Mouse (Mus musculus): ENCODE measurements around the gene Irs2. TPM values are rescaled to one million over a fixed set of nuclear protein-coding genes. Genes with fewer than 3 reads are reported as not detected.

Irs2 gene
- polyA plus RNA-seq, 1 experiment from 2014 or later = 4.4 TPM

GRCm38 (mm10) chr8:10979916-10980315 lies 28.3 kb downstream of the Irs2 start:
- peaks cover 28% of the 10 kb centered on the region for H3K4me1 ChIP-seq (ENCODE audit: control insufficient read depth, insufficient read depth, low read length)
- ATAC-seq = no peak
- 60% methylated on average over 7 of the region's 7 CpGs for WGBS
- H3K27ac ChIP-seq (ENCODE audit: low read length) = no peak overlapping the region
- no peak overlapping the region for H3K4me2 ChIP-seq (ENCODE audit: low read depth, low read length)
- H3K9me3 ChIP-seq (ENCODE audit: control insufficient read depth, low read length) = no peaks in the 10 kb centered on the region
- no peak overlapping the region for H3K4me3 ChIP-seq (ENCODE audit: low read length)
- H3K27me3 ChIP-seq (replicated peaks; ENCODE audit: control insufficient read depth, insufficient read depth, low read length) = no peaks in the 10 kb centered on the region
- H3K9ac ChIP-seq (ENCODE audit: low read depth, low read length) = no peak overlapping the region
- 0 out of 2 replicates have a peak, but pooled peaks cover under 1% of the 10 kb centered on the region for H3K36me3 ChIP-seq (ENCODE audit: control insufficient read depth, insufficient read depth, low read length)

GRCm38 (mm10) chr8:10979196-10979794 lies 29.0 kb downstream of the Irs2 start:
- H3K9me3 ChIP-seq (ENCODE audit: control insufficient read depth, low read length) = no peaks in the 10 kb centered on the region
- H3K4me1 ChIP-seq (ENCODE audit: control insufficient read depth, insufficient read depth, low read length) = peaks cover 28% of the 10 kb centered on the region
- H3K27me3 ChIP-seq (replicated peaks; ENCODE audit: control insufficient read depth, insufficient read depth, low read length) = no peaks in the 10 kb centered on the region
- no peak overlapping the region for H3K27ac ChIP-seq (ENCODE audit: low read length)
- ATAC-seq = no peak
- H3K4me2 ChIP-seq (ENCODE audit: low read depth, low read length) = no peak overlapping the region
- 64% methylated on average over 11 of the region's 11 CpGs for WGBS
- no peak overlapping the region for H3K9ac ChIP-seq (ENCODE audit: low read depth, low read length)
- H3K4me3 ChIP-seq (ENCODE audit: low read length) = no peak overlapping the region
- no peaks in the 10 kb centered on the region for H3K36me3 ChIP-seq (ENCODE audit: control insufficient read depth, insufficient read depth, low read length)

DNA sequence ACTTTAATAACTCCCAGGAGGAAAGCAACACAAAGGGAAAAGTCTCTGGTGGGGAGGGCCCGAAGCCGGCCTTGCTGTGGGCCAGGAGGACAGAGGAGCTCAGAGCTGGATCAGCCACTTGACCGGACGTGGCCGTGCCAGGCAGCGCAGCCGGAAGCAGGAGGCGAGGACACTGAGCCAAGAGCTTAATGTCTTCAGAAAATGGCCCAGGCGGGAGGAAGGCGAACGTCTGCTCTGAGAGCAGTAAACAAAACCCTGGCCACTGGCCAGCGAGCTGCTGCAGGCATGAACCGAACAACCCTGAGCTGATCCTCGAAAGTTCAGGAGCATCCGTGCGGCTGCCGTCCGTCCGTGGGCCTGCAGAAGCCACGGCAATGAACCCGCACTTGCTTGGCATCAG lies 29.9 kb downstream of the Irs2 start:
- no peaks in the 10 kb centered on the region for H3K27me3 ChIP-seq (replicated peaks; ENCODE audit: control insufficient read depth, insufficient read depth, low read length)
- 31% methylated on average over 21 of the region's 21 CpGs for WGBS

DNA sequence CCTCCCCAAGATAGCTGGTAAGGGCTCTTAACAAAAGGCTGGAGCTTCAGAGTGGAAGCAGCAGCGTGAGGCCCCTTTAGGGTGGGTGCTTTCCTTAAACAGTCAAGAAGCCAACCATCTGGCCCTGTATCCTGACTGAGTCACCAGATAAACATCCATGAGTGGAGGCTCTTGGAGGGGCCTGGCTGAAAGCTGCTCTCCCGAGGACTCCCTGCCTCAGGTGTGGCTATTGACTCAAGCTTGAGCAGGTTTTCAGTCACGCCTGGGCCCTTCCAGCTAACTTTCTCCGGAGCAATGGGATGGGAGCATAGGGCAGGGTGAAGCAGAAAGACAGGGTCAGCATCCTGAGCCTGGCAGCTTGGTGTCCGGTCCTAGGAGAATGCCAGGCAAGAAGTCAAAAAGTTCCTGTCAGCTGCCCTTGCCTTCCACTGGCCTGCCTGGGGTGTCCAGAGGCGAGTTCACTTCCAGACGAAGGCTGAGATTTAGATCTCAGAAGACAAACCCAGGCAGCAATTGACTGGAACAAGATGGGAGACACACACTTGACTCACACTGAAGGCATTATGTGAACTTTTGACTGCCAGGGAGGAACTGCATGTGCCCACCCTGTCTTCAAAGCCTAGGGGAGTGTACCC lies 30.4 kb downstream of the Irs2 start:
- Histone ChIP-seq H3K27ac (ENCODE audit: low read length) (peak overlapping the region; percentile 90), H3K4me3 (ENCODE audit: low read length) (no peak overlapping the region), H3K9me3 (ENCODE audit: control insufficient read depth, low read length) (no peaks in the 10 kb centered on the region), H3K9ac (ENCODE audit: low read depth, low read length) (peak overlapping the region; percentile 53; the same call in 1 of the 2 replicates), H3K4me1 (ENCODE audit: control insufficient read depth, insufficient read depth, low read length) (peaks cover 36% of the 10 kb centered on the region), H3K4me2 (ENCODE audit: low read depth, low read length) (peak overlapping the region; percentile 7; the same call in 1 of the 2 replicates), H3K36me3 (ENCODE audit: control insufficient read depth, insufficient read depth, low read length) (no peaks in the 10 kb centered on the region), H3K27me3 (replicated peaks; ENCODE audit: control insufficient read depth, insufficient read depth, low read length) (no peaks in the 10 kb centered on the region)
- 23% methylated on average over 7 of the region's 7 CpGs for WGBS
- peak; percentile 85 for ATAC-seq

More for the DNA sequence above, 29.9 kb downstream of the Irs2 start:
- Histone ChIP-seq H3K36me3 (ENCODE audit: control insufficient read depth, insufficient read depth, low read length) (no peaks in the 10 kb centered on the region), H3K4me2 (ENCODE audit: low read depth, low read length) (peak overlapping the region; percentile 7; the same call in 1 of the 2 replicates), H3K9me3 (ENCODE audit: control insufficient read depth, low read length) (no peaks in the 10 kb centered on the region), H3K9ac (ENCODE audit: low read depth, low read length) (peak overlapping the region; percentile 53; the same call in 1 of the 2 replicates), H3K4me3 (ENCODE audit: low read length) (no peak overlapping the region), H3K27ac (ENCODE audit: low read length) (peak overlapping the region; percentile 90), H3K4me1 (ENCODE audit: control insufficient read depth, insufficient read depth, low read length) (peaks cover 31% of the 10 kb centered on the region)
- ATAC-seq = peak; percentile 39

DNA sequence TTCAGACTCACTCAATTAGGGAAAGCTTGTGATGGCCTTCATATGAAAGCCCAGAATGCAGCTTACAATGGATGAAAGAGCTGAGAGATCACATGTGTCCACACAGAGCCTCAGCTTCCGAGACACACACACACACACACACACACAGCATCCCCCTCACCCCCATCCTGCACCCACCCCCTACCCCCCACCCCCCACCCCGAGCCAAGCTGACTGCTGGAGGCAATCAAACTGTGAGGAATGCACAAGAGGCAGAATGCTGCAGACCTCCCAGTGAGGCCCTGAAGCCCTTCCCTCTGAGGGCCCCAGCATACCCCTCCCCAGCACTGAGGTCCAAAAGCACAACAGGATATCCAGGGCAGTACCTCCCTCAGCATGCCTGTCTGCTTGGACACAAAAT lies 33.6 kb downstream of the Irs2 start:
- Histone ChIP-seq H3K9me3 (ENCODE audit: control insufficient read depth, low read length) (no peaks in the 10 kb centered on the region), H3K4me2 (ENCODE audit: low read depth, low read length) (no peak overlapping the region), H3K27me3 (replicated peaks; ENCODE audit: control insufficient read depth, insufficient read depth, low read length) (no peaks in the 10 kb centered on the region), H3K4me1 (ENCODE audit: control insufficient read depth, insufficient read depth, low read length) (peaks cover 44% of the 10 kb centered on the region), H3K27ac (ENCODE audit: low read length) (peak overlapping the region; percentile 42), H3K9ac (ENCODE audit: low read depth, low read length) (no peak overlapping the region), H3K36me3 (ENCODE audit: control insufficient read depth, insufficient read depth, low read length) (no peaks in the 10 kb centered on the region), H3K4me3 (ENCODE audit: low read length) (no peak overlapping the region)
- ATAC-seq = 0 out of 2 replicates have a peak, but pooled peaks have one; percentile 19
- WGBS = 25% methylated on average over 2 of the region's 2 CpGs

- no peak for ATAC-seq
- Histone ChIP-seq H3K9me3 (ENCODE audit: control insufficient read depth, low read length) (no peaks in the 10 kb centered on the region), H3K27me3 (replicated peaks; ENCODE audit: control insufficient read depth, insufficient read depth, low read length) (no peaks in the 10 kb centered on the region), H3K4me1 (ENCODE audit: control insufficient read depth, insufficient read depth, low read length) (peaks cover 43% of the 10 kb centered on the region), H3K9ac (ENCODE audit: low read depth, low read length) (no peak overlapping the region), H3K36me3 (ENCODE audit: control insufficient read depth, insufficient read depth, low read length) (no peaks in the 10 kb centered on the region), H3K4me3 (ENCODE audit: low read length) (no peak overlapping the region), H3K27ac (ENCODE audit: low read length) (no peak overlapping the region), H3K4me2 (ENCODE audit: low read depth, low read length) (no peak overlapping the region)
- 59% methylated on average over 4 of the region's 4 CpGs for WGBS
Measured at GRCm38 (mm10) chr8:10974126-10974525, 34.1 kb downstream of the Irs2 start.

DNA sequence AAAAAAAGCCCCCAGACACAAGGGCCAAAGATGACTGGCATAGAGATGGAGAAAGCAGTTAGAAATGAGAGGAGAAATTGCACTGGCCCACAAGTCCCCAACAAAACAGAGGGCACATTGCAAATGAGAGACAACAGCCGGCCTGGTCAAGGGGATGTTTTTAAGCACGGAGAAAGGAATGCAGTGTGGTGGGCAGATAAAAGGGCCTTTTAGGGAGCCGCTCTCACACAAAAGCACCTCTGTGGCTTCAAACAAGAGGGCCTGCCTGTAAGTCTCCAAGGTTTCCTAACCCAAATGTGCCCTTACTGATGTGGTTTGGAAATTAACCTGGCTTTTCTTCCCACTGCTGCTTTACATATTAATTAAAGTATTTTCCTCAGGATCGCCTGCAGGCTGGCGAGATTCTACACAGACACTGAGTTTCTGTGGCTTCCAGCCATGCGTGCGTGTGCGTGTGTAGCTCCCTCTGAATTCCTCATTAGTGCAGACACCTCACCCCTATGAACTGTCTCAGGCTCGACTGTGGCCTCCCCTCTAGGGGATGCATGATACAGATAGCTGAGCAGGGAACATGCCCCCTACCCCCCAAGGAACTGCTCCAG lies 35.3 kb downstream of the Irs2 start:
- Histone ChIP-seq H3K9ac (ENCODE audit: low read depth, low read length) (no peak overlapping the region), H3K27me3 (replicated peaks; ENCODE audit: control insufficient read depth, insufficient read depth, low read length) (no peaks in the 10 kb centered on the region), H3K9me3 (ENCODE audit: control insufficient read depth, low read length) (no peaks in the 10 kb centered on the region), H3K4me3 (ENCODE audit: low read length) (no peak overlapping the region), H3K27ac (ENCODE audit: low read length) (peak overlapping the region; percentile 13; the same call in 1 of the 2 replicates), H3K4me1 (ENCODE audit: control insufficient read depth, insufficient read depth, low read length) (peaks cover 31% of the 10 kb centered on the region), H3K36me3 (ENCODE audit: control insufficient read depth, insufficient read depth, low read length) (no peaks in the 10 kb centered on the region), H3K4me2 (ENCODE audit: low read depth, low read length) (no peak overlapping the region)
- WGBS = 43% methylated on average over 9 of the region's 9 CpGs
- no peak for ATAC-seq

DNA sequence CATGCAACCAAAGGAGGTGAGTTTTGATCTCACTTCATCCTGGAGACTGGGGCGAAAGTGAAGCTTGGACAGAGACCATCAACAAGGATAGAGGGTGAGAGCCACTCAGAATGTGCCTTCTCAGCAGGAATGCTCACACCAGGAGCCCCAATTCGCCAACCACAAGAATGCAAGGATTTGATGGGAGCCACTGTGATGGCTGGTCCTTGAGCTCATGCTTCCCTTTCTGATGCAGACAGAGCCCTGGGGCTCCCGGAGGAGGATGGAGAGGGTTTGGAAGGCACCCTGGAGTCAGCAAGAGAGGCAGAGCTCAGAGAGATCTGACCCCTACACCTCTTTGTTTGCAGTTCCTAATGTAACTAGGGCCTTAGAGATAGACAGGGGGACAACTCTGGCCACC lies 36.3 kb downstream of the Irs2 start:
- ATAC-seq = no peak
- 66% methylated on average over 3 of the region's 3 CpGs for WGBS
- H3K27ac ChIP-seq (ENCODE audit: low read length) = no peak overlapping the region
- no peaks in the 10 kb centered on the region for H3K27me3 ChIP-seq (replicated peaks; ENCODE audit: control insufficient read depth, insufficient read depth, low read length)
- peaks cover 30% of the 10 kb centered on the region for H3K4me1 ChIP-seq (ENCODE audit: control insufficient read depth, insufficient read depth, low read length)
- no peaks in the 10 kb centered on the region for H3K9me3 ChIP-seq (ENCODE audit: control insufficient read depth, low read length)
- H3K4me2 ChIP-seq (ENCODE audit: low read depth, low read length) = no peak overlapping the region
- no peak overlapping the region for H3K9ac ChIP-seq (ENCODE audit: low read depth, low read length)
- no peak overlapping the region for H3K4me3 ChIP-seq (ENCODE audit: low read length)
- no peaks in the 10 kb centered on the region for H3K36me3 ChIP-seq (ENCODE audit: control insufficient read depth, insufficient read depth, low read length)

GRCm38 (mm10) chr8:10971509-10971908 lies 36.7 kb downstream of the Irs2 start:
- H3K27ac ChIP-seq (ENCODE audit: low read length) = no peak overlapping the region
- H3K4me2 ChIP-seq (ENCODE audit: low read depth, low read length) = no peak overlapping the region
- H3K4me3 ChIP-seq (ENCODE audit: low read length) = no peak overlapping the region
- peaks cover 31% of the 10 kb centered on the region for H3K4me1 ChIP-seq (ENCODE audit: control insufficient read depth, insufficient read depth, low read length)
- H3K9me3 ChIP-seq (ENCODE audit: control insufficient read depth, low read length) = no peaks in the 10 kb centered on the region
- 82% methylated on average over 5 of the region's 5 CpGs for WGBS
- no peaks in the 10 kb centered on the region for H3K36me3 ChIP-seq (ENCODE audit: control insufficient read depth, insufficient read depth, low read length)
- H3K9ac ChIP-seq (ENCODE audit: low read depth, low read length) = no peak overlapping the region
- no peaks in the 10 kb centered on the region for H3K27me3 ChIP-seq (replicated peaks; ENCODE audit: control insufficient read depth, insufficient read depth, low read length)
- ATAC-seq = no peak
